Mouse (Mus musculus) heart, embryonic 11.5 days (tissue): ENCODE data around the gene Creb3l2. TPM values are rescaled to one million over a fixed set of nuclear protein-coding genes. Genes with fewer than 3 reads are reported as not detected.

ENCODE experiments used
- polyA plus RNA-seq: library from polyadenylated mRNA; unstranded; fragments of >200 nt; fragmentation: Nextera tagmentation; extraction: Ambion mirVana; gene quantifications from 2 replicates; pipeline ENCODE4 v1.2.1, GENCODE M21; 2014

The Creb3l2 gene
- polyA plus RNA-seq, 1 experiment from 2014 or later = 42.9 TPM

Other genes with a start within 250 kb of the Creb3l2 start
- 1.0 and 1.1 TPM in 2 replicates for gene Dgki, start 142.0 kb downstream of the Creb3l2 start, polyA plus RNA-seq
- gene Akr1d1, start 88.0 kb upstream of the Creb3l2 start, polyA plus RNA-seq = not detected in 2 replicates